Mouse (Mus musculus) hindbrain, embryonic 16.5 days (tissue): Measurements from ENCODE around the gene Gm36079. TPM values are rescaled to one million over a fixed set of nuclear protein-coding genes. Genes with fewer than 3 reads are reported as not detected.
"Not testable (repeated sequence)": the region's sequence is repeated elsewhere in the genome, so short reads cannot be mapped to it uniquely, and the experiment has no call there.

ENCODE experiments used
- ATAC-seq: fragments of 200-750 bp; cut with Nextera tagmentation; 2 replicates; pipeline ENCODE4 v1.8.0; 2017; ENCODE audit warnings: moderate TSS enrichment, moderate library complexity
- H3K27ac ChIP-seq: fragments of 300-500 bp; sonication (generic); 2 replicates; pipeline ENCODE4 v1.5.1; 2014; ENCODE audit warnings: low read depth, mild to moderate bottlenecking, control low read depth, low read length, moderate library complexity
- H3K27me3 ChIP-seq: fragments of 300-500 bp; sonication (generic); replicated peaks from 2 replicates; pipeline ENCODE4 v1.6.1; 2014; ENCODE audit warnings: low read length; ENCODE audit not compliant: control insufficient read depth, insufficient read depth
- H3K36me3 ChIP-seq: fragments of 300-500 bp; sonication (generic); 2 replicates; pipeline ENCODE4 v1.6.1; 2014; ENCODE audit warnings: mild to moderate bottlenecking, low read length, moderate library complexity, mixed read lengths; ENCODE audit not compliant: control insufficient read depth, insufficient read depth
- H3K4me1 ChIP-seq: fragments of 300-500 bp; sonication (generic); 2 replicates; pipeline ENCODE4 v1.6.1; 2014; ENCODE audit warnings: low read depth, low read length; ENCODE audit not compliant: control insufficient read depth, insufficient read depth
- H3K4me2 ChIP-seq: fragments of 300-500 bp; sonication (generic); 2 replicates; pipeline ENCODE4 v1.6.1; 2014; ENCODE audit warnings: mild to moderate bottlenecking, low read length, control low read depth, moderate library complexity
- H3K4me3 ChIP-seq: fragments of 300-500 bp; sonication (generic); 2 replicates; pipeline ENCODE4 v1.5.1; 2014; ENCODE audit warnings: mild to moderate bottlenecking, low read length, control low read depth, moderate library complexity
- H3K9ac ChIP-seq: fragments of 300-500 bp; sonication (generic); 2 replicates; pipeline ENCODE4 v1.6.1; 2014; ENCODE audit warnings: low read depth, mild to moderate bottlenecking, control low read depth, low read length, moderate library complexity
- H3K9me3 ChIP-seq: fragments of 300-500 bp; sonication (generic); 2 replicates; pipeline ENCODE4 v1.6.1; 2014; ENCODE audit warnings: mild to moderate bottlenecking, low read length, moderate library complexity; ENCODE audit not compliant: control insufficient read depth
- WGBS: fragments of 180-500 bp; shearing (Covaris S2); extraction: QIAGEN DNeasy Blood & Tissue Kit; methylation state at CpG from one replicate; pipeline ENCODE4 v1.1.7; 2014; 5-methylcytosine and 5-hydroxymethylcytosine counted together
- polyA plus RNA-seq: library from polyadenylated mRNA; unstranded; fragments of >200 nt; fragmentation: Nextera tagmentation; extraction: Ambion mirVana; gene quantifications from 2 replicates; pipeline ENCODE4 v1.2.1, GENCODE M21; 2015

Gene Gm36079
- polyA plus RNA-seq, 1 experiment from 2014 or later: not detected

- H3K36me3 ChIP-seq, H3K4me2 ChIP-seq, H3K27ac ChIP-seq, H3K4me1 ChIP-seq, H3K4me3 ChIP-seq, H3K9me3 ChIP-seq, ATAC-seq, H3K9ac ChIP-seq, H3K27me3 ChIP-seq: not testable (repeated sequence)
- WGBS: no CpG with 5 or more reads among the region's 1 CpGs
Measured at GRCm38 (mm10) chr13:120041145-120041544, 14.3 kb upstream of the Gm36079 start.

- not testable (repeated sequence) for H3K4me1 ChIP-seq, H3K9me3 ChIP-seq, H3K4me2 ChIP-seq, ATAC-seq, H3K36me3 ChIP-seq, H3K4me3 ChIP-seq, H3K27ac ChIP-seq, H3K27me3 ChIP-seq, H3K9ac ChIP-seq
- 5% methylated on average over 6 of the region's 6 CpGs for WGBS
Measured at GRCm38 (mm10) chr13:120037881-120038280, 11.1 kb upstream of the Gm36079 start.

- not testable (repeated sequence) for H3K27ac ChIP-seq, H3K4me1 ChIP-seq, H3K9me3 ChIP-seq, H3K4me3 ChIP-seq, H3K9ac ChIP-seq, H3K36me3 ChIP-seq, H3K27me3 ChIP-seq, ATAC-seq, H3K4me2 ChIP-seq
- WGBS: under 1% methylated on average over 23 of the region's 25 CpGs
Measured at GRCm38 (mm10) chr13:120036577-120037115, 9.8 kb upstream of the Gm36079 start.

- H3K36me3 ChIP-seq, H3K4me2 ChIP-seq, H3K4me1 ChIP-seq, H3K9ac ChIP-seq, H3K27ac ChIP-seq, H3K4me3 ChIP-seq, H3K9me3 ChIP-seq, ATAC-seq, H3K27me3 ChIP-seq: not testable (repeated sequence)
- 0% methylated on average over 6 of the region's 18 CpGs for WGBS
Measured at GRCm38 (mm10) chr13:120035151-120035550, 8.3 kb upstream of the Gm36079 start.

GRCm38 (mm10) chr13:120034637-120035036 is 7.8 kb upstream of the Gm36079 start:
- peak; percentile 64; the same call in 1 of the 2 replicates for ATAC-seq

GRCm38 (mm10) chr13:120033516-120034190 is 6.8 kb upstream of the Gm36079 start:
- 3% methylated on average over 16 of the region's 19 CpGs for WGBS
- not testable (repeated sequence) for H3K4me3 ChIP-seq, H3K27ac ChIP-seq, H3K27me3 ChIP-seq, H3K9me3 ChIP-seq, H3K4me2 ChIP-seq, ATAC-seq, H3K9ac ChIP-seq, H3K4me1 ChIP-seq, H3K36me3 ChIP-seq

More at GRCm38 (mm10) chr13:120034637-120035036, 7.8 kb upstream of the Gm36079 start:
- not testable (repeated sequence) for H3K4me3 ChIP-seq, H3K27me3 ChIP-seq, H3K27ac ChIP-seq, H3K9ac ChIP-seq, H3K4me2 ChIP-seq, H3K36me3 ChIP-seq, H3K9me3 ChIP-seq, H3K4me1 ChIP-seq
- 0% methylated on average over 3 of the region's 10 CpGs for WGBS

GRCm38 (mm10) chr13:120031676-120032075 is 4.9 kb upstream of the Gm36079 start:
- not testable (repeated sequence) for H3K4me1 ChIP-seq, ATAC-seq, H3K9ac ChIP-seq, H3K27ac ChIP-seq, H3K36me3 ChIP-seq, H3K27me3 ChIP-seq, H3K4me2 ChIP-seq, H3K4me3 ChIP-seq, H3K9me3 ChIP-seq
- under 1% methylated on average over 9 of the region's 16 CpGs for WGBS

GRCm38 (mm10) chr13:120027368-120027767 is 557 bp upstream of the Gm36079 start:
- not testable (repeated sequence) for H3K4me3 ChIP-seq, ATAC-seq, H3K9ac ChIP-seq, H3K27ac ChIP-seq, H3K27me3 ChIP-seq, H3K9me3 ChIP-seq, H3K36me3 ChIP-seq, H3K4me1 ChIP-seq, H3K4me2 ChIP-seq
- under 1% methylated on average over 10 of the region's 11 CpGs for WGBS

GRCm38 (mm10) chr13:120026373-120026772 is 438 bp downstream of the Gm36079 start:
- 0% methylated on average over 3 of the region's 13 CpGs for WGBS
- H3K4me2 ChIP-seq, H3K9ac ChIP-seq, H3K36me3 ChIP-seq, H3K4me1 ChIP-seq, H3K9me3 ChIP-seq, H3K27me3 ChIP-seq, H3K27ac ChIP-seq, H3K4me3 ChIP-seq: not testable (repeated sequence)
- 0 out of 2 replicates have a peak, but pooled peaks have one; percentile 27 for ATAC-seq
